Mouse (Mus musculus) heart, adult 2 months (tissue): ENCODE results near the gene Dpm2.

Source experiments
- CTCF ChIP-seq: fragments of 200-600 bp; IDR thresholded peaks from 2 replicates; pipeline ENCODE4 v1.8.1; 2022; ENCODE audit warnings: antibody characterized with exemption, mild to moderate bottlenecking, moderate library complexity
- POLR2A ChIP-seq: fragments of 200-500 bp; IDR thresholded peaks from 2 replicates; pipeline ENCODE4 v1.6.1; 2011; ENCODE audit warnings: mild to moderate bottlenecking, low read depth, low read length, control low read depth; ENCODE audit not compliant: insufficient read depth

DNA sequence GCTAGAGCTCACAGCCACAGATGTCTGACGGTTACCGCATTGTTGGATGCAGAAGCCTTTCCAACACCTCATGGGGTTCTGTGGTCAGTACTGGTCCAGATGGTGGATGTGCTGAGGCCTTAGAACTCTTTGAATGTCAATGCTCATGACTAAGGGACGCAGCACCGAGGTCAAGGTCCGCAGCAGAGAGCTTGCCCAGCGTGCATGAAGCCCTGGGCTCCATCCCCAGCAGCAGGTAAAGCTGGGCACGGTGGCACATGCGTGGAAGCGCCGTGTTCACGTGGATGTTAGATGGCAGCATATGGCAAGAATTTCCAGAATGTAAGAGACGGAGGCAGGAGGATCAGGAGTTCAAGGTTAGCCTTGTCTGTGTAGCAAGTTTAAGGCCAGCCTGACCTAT is 44.8 kb upstream of the Dpm2 start:
- TF ChIP-seq POLR2A (no peak), CTCF (no peak)
